23 mouse cellular contexts compared by ENCODE assay signal in genomic region chr17:80782233-80782632, GRCm38 (mm10). TPM values are rescaled to one million over a fixed set of nuclear protein-coding genes. Genes with fewer than 3 reads are reported as not detected.
DNase-seq lines count a peak whose midpoint lies in the region; ATAC-seq and TF ChIP-seq lines count a peak whose summit lies in the region.
"Had no signal": no experiment of that assay in that cellular context is flagged by ENCODE, and none has a peak within 500 bp of the region (broad histone marks: within the 10 kb centered on the region; RNA-seq: fewer than 3 reads in every experiment).

No protein-coding gene starts in this region.

- H3K9me3 ChIP-seq in kidney, embryonic 15.5 days (replicated peaks) = no peaks in the 10 kb centered on the region
- H3K9me3 ChIP-seq in intestine, postnatal 0 days (ENCODE audit: control insufficient read depth) = no peaks in the 10 kb centered on the region
- H3K9me3 ChIP-seq: embryonic facial prominence, embryonic 15.5 days; forebrain, embryonic 10.5 days; heart, embryonic 15.5 days; hindbrain, embryonic 10.5 days had no signal

- ATAC-seq in kidney, embryonic 15.5 days (replicated peaks; ENCODE audit: low FRiP score) = no peak
- ATAC-seq in intestine, postnatal 0 days = peak; percentile 48; the same call in 1 of the 2 replicates
- ATAC-seq: forebrain, embryonic 14.5 days had no signal

- 0 out of 2 replicates have a peak overlapping the region, but pooled peaks have one; percentile 60 for H3K27ac ChIP-seq in kidney, embryonic 15.5 days
- no peak overlapping the region for H3K27ac ChIP-seq in intestine, postnatal 0 days (ENCODE audit: low read depth, low read length)
- H3K27ac ChIP-seq: embryonic facial prominence, embryonic 15.5 days; forebrain, embryonic 10.5 days; heart, adult 2 months; heart, embryonic 15.5 days; hindbrain, embryonic 10.5 days; hindbrain, embryonic 14.5 days had no signal

- no peaks in the 10 kb centered on the region for H3K36me3 ChIP-seq in kidney, embryonic 15.5 days
- H3K36me3 ChIP-seq in intestine, postnatal 0 days (ENCODE audit: control insufficient read depth, insufficient read depth) = no peaks in the 10 kb centered on the region
- H3K36me3 ChIP-seq: embryonic facial prominence, embryonic 15.5 days; forebrain, embryonic 10.5 days; heart, embryonic 15.5 days; hindbrain, embryonic 10.5 days had no signal

- peaks cover 42% of the 10 kb centered on the region for H3K4me1 ChIP-seq in kidney, embryonic 15.5 days
- H3K4me1 ChIP-seq in intestine, postnatal 0 days (replicated peaks; ENCODE audit: control insufficient read depth, insufficient read depth, low read length) = 0 out of 2 replicates have a peak, but pooled peaks cover 3% of the 10 kb centered on the region

- TF ChIP-seq CTCF in intestine, postnatal 0 days (IDR thresholded peaks at IDR 0.05; ENCODE audit: low read depth) = no peak

- WGBS in kidney, embryonic 15.5 days = 16% methylated on average over 1 of the region's 1 CpGs
- WGBS in intestine, postnatal 0 days = 17% methylated on average over 1 of the region's 1 CpGs

- DNase-seq in kidney, adult 11 months = no peak
- peak; percentile 34 for DNase-seq in ZHBTc4 (ENCODE audit: low read depth, low spot score)
- no peak for DNase-seq in layer of hippocampus, postnatal 14 days (ENCODE audit: low spot score in 2 of 2)
- no peak for DNase-seq in thymus, postnatal 4 days
- DNase-seq in natural killer cell, adult 2 months (ENCODE audit: low spot score in 2 of 2) = no peak
- DNase-seq: adrenal gland, adult 2 months; adrenal gland, postnatal 25 days; cerebellum, adult 18-20 months; cerebellum, adult 9-11 months; cerebellum, postnatal 36 days; gastrocnemius, postnatal 14 days; heart, adult 2 months; heart, postnatal 14 days had no signal

- H3K4me3 ChIP-seq in kidney, embryonic 15.5 days (replicated peaks) = no peak overlapping the region
- no peak overlapping the region for H3K4me3 ChIP-seq in intestine, postnatal 0 days (ENCODE audit: low read depth, low read length)
- H3K4me3 ChIP-seq: embryonic facial prominence, embryonic 15.5 days; erythroblast, embryonic 14.5 days; forebrain, embryonic 10.5 days; heart, adult 2 months; heart, embryonic 15.5 days; hindbrain, embryonic 10.5 days had no signal

- no peak overlapping the region for H3K9ac ChIP-seq in kidney, embryonic 15.5 days
- no peak overlapping the region for H3K9ac ChIP-seq in intestine, postnatal 0 days (ENCODE audit: low read depth, low read length)
- H3K9ac ChIP-seq: embryonic facial prominence, embryonic 15.5 days; heart, embryonic 15.5 days; hindbrain, embryonic 14.5 days had no signal

- H3K4me2 ChIP-seq in kidney, embryonic 15.5 days = no peak overlapping the region
- H3K4me2 ChIP-seq in intestine, postnatal 0 days (replicated peaks; ENCODE audit: low read depth) = no peak overlapping the region
- H3K4me2 ChIP-seq: embryonic facial prominence, embryonic 15.5 days; heart, embryonic 11.5 days; heart, embryonic 15.5 days; hindbrain, embryonic 14.5 days had no signal

- H3K27me3 ChIP-seq in kidney, embryonic 15.5 days = no peaks in the 10 kb centered on the region
- no peaks in the 10 kb centered on the region for H3K27me3 ChIP-seq in intestine, postnatal 0 days (replicated peaks; ENCODE audit: control insufficient read depth, insufficient read depth, low read length)
- H3K27me3 ChIP-seq: embryonic facial prominence, embryonic 15.5 days; heart, embryonic 15.5 days had no signal

RNA-seq across cellular contexts. Expression of gene Map4k3, which starts 53.9 kb away (rescaled TPM):
- polyA plus RNA-seq in kidney, embryonic 15.5 days (2015; fragmentation: Nextera tagmentation; extraction: Ambion mirVana) = 24.0 and 25.2 TPM in 2 replicates
- 13.5 and 13.8 TPM in 2 replicates for polyA plus RNA-seq in intestine, postnatal 0 days (2015; fragmentation: Nextera tagmentation; extraction: Ambion mirVana)
- total RNA-seq in layer of hippocampus, postnatal 14 days (2021) = 10 to 100 TPM; 83.3 to 85.6 TPM
- polyA plus RNA-seq: erythroblast, embryonic 14.5 days had no signal
